Mouse (Mus musculus) retina, postnatal 7 days (tissue): ENCODE measurements around the gene Ilf3.
"Not testable (repeated sequence)": the region's sequence is repeated elsewhere in the genome, so short reads cannot be mapped to it uniquely, and the experiment has no call there.

Experiments used
- DNase-seq: peaks from one replicate; pipeline ENCODE4 v3.0.0-alpha.2; 2012; ENCODE audit warnings: low read depth, low spot score

Ilf3 gene

DNA sequence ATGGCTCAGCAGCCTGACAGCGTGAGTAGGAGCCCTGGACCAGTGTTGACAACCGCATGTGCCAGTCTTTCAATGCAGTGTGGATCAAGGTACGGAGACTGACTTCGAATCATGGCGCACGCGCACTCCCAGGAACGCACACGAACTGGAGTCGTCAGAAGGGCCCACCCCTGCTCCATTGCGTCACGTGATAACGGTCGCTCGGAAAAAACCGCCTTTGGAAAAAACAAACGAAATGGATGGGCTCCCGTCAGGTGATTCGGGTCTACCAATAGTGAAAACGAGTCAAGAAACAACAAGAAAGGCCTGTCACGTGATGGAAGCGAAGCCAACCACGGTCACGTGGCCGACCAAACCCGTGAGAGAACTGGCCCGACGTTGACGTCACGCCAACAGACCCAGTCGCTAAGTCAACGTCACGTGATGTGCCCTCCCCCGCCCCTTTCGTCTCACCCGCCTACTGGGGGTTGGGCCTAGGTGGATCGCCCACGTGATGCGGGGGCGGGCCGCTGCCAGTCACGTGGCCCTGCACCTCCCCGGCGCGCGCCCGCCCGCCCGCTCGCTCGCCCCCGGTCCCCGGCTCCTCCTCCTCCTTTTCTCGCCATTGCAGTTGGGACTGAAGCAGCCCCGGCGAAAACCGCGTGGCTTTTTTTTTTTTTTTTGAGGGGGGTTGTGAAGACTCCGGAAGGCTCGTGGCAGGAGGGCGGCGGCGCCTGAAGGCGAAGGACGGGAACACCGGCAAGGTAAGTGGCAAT lies at the start of gene Ilf3:
Gene Ilf3 (plus strand): TSS at position 515 of the 755 bp plus-strand sequence.
- DNase-seq, result peak; percentile 99

DNA sequence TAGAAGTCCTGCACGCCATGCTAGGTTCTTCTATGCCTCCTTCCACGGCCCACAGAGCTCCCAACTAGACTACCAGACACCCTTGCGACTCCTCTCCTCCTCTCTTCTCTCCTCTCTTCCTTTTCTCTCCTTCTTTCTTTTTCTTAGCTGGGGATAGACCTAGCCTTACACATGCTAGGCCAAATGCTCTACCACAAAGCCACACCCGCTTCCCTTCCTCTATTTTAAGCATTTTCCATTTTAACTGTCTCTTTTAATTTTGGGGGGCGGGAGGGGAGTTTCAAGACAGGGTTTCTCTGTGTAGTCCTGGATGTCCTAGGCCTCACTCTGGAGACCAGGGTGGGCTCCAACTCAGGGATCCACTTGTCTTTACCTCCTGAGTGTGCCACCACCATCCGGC lies 48.9 kb upstream of the Ilf3 start:
- DNase-seq, result no peak

DNA sequence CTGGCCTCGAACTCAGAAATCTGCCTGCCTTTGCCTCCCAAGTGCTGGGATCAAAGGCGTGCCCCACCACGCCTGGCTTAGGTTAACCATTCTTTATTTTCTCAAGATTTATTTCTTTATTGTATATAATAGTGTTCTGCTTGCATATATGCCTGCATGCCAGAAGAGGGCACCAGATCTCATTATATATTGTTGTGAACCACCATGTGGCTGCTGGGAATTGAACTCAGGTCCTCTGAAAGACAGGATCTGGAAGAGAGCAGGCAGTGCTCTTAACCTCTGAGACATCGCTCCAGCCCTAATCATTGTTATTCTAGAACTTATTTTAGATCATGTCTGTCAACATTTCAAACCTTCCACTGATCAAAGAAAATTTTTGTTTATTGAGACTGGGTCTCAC lies 48.2 kb upstream of the Ilf3 start:
- no peak for DNase-seq

DNA sequence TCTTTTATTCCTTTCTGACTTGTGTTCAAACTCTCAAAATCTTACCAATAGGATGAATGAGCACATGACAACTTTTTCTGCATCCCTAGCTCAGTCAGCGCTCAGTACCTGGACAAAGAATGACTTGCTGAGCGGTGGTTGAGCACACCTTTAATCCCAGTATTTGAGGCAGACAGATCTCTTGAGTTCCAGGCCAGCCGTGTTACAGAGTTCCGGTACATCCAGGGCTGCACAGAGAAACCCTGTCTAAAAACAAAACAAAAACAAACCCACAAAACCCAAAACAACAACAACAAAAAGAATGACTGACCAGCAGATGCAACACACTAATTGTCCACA lies 47.4 kb upstream of the Ilf3 start:
- no peak for DNase-seq

DNA sequence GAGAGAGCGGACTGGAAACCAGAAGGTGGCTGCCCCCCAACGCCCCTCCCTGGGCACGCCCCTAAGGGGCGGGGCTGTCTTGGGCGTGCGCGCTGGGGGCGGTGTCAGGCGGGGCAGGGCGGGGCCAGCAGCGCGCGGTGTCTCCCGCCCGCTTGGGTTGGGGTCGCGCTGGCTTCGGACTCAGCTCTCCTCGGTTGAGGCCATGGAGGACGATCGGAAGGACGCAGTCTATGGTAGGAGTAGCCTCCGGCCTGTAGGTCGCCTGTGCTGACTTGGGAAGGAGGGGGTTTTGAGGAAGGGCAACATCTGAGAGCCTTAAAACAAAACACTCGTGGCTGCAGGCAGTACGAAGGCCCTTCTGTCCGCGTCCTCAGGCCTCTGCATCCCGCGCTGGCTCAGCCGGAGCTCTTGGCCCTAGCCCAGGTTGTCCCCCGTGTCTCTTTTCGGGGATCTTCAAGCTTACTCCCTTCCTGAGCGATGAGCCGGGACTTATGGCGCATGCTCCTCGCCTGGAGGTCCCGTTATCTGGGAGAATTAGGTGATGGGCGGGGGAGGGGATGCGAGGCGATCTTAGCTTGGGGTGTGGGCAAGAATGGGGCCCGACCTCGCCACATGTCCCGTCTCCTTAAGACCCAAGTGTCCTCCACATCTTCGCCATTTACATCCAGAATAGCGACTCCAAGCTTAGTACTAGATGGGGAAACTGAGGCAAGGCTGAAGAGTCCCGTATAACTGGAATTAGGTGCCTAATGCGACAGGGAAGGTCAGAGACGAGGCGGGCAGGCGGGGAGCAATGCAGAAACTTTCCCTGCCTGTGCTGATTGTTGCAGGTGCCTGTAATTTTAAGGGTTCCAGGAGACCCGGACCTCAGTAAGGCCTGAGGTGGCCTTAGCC lies 46.8 kb upstream of the Ilf3 start, which contains the start of gene Slc44a2:
Gene Slc44a2 (plus strand): TSS at position 80 of the 894 bp plus-strand sequence.
- peak; percentile 78 for DNase-seq

DNA sequence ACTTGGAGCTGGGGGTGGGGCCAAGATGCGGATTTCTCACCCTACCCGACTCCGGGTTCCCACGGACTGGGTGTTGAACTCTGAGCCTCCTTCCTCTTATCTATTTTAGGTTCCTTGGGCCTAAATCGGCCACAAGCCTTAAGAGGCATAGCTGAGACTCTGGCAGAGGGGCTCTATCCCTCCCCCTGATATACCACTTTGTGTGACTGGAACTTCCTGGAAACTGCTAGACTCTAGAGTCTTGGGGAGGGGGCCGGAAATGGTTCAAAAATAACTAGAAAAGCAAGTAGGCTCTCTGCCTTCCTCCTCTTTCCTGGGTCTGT lies 46.2 kb upstream of the Ilf3 start:
- no peak for DNase-seq

DNA sequence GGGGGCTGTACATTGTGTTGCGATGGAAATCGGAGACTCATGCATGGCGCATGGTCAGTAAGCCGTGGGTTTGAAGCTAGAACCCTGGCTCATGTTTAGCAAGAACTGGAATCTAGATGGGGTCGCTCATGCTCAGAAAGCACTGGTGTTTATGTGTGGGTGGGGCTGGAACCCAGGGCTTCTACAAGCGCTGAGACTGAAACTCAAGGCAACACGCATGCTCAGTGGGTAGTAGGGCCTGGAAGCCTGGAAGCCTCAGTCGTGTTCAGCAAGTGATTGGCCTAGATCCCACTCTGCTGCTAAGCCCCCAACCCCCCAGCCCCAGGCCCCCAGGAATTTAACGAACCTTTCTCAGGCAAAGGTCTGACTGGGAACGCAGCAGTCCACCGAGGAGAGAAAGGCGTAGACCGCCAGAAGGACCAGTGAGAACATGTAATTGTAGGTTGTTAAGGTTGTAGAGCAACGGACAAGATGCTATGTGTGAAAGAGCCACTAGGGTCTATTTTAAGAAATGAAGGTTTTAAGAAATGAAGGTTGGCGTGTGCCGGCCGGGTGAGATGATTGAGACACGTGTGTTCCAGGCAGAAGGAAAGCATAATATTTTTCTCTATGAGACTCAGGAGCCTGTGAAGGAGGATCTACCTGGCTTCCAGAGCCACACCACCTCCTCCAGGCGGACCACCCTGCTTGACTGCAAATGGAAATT lies 45.3 kb upstream of the Ilf3 start:
- no peak for DNase-seq

DNA sequence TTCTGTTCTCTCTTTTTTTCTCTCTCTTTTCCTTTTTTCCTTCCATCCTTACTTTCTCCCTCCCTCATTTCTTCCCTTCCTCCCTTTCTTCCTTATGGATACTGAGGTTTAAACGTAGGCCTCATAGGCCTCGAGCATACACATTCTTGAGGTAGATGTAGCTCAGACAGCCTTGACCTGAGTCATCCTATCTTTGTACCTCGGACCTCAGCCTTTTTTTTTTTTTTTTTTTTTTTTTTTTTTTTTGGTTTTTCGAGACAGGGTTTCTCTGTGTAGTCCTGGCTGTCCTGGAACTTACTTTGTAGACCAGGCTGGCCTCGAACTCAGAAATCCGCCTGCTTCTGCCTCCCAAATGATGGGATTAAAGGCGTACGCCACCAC lies 44.8 kb upstream of the Ilf3 start:
- DNase-seq, result not testable (repeated sequence)

DNA sequence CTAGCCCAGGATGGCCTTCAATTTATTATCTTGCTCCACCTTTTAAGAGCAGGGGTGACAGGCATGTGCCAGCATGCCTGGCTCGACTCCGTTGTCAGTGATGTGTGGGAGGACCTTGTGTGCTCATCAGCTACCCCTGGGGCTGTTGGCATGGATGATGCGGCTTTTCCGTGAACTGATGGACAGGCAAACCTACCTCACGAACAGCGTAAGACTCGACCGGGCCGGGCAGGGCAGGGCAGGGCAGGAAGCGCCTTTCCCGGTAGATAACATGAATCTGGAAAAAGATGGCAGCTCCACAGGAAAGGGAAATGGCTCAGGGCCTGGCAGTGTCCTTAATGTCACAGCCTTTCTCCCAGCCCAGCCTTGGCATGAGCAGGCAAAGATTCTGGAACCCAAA lies 43.4 kb upstream of the Ilf3 start:
- no peak for DNase-seq

DNA sequence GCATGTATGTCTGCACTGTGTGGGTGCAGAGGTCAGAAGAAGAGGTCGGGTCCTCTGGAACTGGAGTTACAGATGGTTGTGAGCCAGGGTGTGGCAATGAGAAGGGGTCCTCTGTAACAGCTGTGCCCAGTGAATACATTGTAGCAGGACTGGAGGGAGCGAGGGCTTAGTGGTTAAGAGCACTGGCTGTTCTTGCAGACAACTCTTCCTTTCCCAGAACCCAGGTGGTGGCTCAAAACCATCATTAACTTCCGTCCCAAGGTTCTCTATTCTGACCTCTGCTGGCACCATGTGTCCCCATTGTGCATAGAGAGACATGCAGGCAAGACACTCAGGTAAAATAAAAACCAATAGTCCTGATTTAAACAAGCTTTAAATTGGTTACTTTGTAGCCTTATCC lies 40.1 kb upstream of the Ilf3 start:
- no peak for DNase-seq

DNA sequence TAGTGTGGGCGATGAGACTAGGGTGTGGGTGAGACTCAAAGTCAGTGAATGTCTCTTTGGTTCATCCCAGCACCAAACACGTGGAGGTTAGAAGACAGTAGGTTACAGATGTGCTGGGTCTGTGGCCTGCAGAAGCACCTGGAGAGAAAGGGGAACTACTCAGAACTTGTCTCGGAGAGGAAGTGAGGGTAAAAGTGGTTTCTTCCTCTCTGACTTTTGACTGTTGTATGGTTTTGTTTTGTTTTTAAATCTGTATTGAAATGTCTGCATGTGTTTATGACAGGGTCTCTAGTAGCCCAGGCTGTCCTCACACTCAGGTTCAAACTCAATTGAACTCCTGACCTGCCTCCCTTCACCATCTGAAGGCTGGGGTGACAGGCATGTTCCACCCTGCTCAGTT lies 39.6 kb upstream of the Ilf3 start:
- no peak for DNase-seq

DNA sequence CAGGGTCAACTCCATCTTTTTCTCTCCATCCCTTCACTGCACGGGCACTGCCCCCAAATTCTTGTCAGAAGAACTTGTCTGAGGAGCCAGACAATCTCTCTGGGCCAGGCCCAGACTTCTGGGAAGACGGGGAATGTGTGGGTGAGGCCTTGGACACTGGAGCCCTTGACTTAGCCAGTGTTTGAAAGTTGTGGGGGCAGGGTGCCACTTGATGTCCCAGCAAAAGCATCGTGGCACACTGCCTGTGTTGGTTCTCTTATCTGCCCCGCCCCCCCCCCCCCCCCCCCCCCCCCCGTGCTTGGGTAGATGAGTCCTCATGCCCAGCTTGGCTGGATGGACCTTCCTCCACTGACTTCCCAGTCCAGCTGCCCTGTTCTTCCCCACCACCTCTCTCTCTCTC lies 38.6 kb upstream of the Ilf3 start:
- DNase-seq, result no peak

DNA sequence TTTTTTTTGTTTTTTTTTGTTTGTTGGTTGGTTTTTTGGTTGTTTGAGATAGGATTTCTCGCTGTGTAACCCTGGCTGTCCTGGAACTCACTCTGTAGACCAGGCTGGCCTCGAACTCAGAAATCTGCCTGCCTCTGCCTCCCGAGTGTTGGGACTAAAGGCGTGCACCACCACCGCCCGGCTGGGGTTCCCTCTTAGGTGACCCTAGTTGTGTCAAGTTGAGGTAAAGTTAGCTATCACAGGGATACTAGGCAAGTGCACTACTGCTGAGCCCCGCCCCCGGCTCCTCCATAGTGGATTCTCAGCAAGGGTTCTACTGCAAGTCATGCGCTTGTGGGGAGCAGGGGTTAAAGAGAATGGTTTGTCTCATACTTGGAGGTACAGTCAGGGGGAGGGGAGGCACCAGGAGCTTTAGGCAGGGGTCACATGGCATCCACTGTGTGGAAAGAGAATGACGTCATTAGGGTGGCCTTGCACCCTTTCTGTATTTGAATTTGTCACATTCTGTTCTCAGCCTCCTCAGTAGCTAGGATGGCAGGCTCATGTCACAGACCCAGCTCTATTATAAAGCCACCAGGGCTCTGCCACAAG lies 37.9 kb upstream of the Ilf3 start:
- DNase-seq, result no peak

DNA sequence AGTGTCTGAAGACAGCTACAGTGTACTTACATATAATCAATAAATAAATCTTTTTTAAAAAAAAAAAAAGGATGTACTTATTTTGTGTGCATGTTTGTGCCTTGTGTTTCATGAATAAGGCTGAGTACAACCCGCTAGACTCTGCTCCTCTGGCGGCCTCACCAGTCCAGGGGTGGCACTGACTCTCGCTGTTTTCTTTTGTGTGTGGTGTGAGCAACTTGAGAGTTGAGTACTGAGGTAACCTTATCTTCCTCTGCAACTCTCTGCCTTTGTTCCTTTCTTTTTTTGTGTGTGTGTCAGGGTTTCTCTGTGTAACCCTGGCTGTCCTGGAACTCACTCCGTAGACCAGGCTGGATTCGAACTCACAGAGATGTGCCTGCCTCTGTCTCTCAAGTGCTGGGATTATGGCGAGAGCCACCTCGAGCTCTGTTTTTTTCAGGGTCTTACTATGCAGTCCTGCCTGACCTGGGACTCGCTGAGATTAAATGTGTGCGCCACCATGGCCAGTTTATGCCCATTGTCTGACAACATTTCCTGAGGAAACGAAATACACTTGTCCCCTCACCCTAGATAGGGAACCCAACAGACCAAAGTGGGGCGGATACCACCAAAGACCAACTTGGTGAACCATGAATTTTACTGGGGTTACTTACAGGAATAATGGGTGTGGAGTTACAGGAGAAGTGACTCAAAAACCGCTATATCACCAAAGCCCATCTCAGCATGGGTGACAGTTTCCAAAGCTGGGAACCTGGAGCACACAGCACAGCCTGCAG lies 36.1 kb upstream of the Ilf3 start:
- no peak for DNase-seq

DNA sequence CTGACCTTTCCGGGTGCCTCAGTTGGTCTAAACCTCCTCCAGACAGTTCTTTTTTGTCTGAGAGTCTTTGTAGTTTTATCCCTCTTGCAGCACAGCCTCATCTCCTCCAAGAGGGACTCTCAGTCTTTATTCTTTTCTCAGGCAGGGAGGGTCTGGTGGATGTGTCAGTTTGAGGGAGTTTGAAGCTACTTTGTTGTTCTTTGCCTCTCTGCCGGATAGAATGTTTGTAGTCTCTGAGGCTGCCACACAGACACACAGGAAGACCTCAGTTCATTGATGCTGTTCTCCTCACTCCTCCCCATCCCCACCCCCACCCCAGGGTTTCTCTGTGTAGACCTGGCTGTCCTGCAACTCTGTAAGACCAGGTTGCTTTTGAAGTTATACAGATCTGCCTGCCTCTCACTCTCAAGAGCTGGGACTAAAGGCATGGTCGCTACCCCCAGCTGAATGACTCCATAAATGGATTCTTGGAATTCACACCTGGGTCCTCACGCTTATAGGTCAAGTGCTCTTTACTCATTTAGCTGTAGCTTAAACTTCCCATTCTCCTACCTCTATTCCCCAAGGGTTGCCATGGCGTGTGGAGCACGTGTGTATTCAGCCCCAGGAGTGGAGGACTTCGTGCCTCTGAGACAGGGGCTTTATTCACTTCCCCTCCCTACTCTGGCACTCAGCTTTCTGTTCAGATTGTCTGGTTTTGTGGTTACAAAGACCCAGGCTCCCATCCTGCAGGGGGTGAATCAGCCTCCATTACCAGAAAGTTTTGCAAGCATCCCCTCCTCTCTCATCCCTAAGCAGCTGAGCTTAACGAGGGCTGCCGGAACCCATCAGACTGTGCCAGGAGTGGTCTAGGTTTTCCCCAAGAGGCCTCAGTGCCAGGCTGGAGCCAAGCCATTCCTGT lies 35.3 kb upstream of the Ilf3 start:
- no peak for DNase-seq

DNA sequence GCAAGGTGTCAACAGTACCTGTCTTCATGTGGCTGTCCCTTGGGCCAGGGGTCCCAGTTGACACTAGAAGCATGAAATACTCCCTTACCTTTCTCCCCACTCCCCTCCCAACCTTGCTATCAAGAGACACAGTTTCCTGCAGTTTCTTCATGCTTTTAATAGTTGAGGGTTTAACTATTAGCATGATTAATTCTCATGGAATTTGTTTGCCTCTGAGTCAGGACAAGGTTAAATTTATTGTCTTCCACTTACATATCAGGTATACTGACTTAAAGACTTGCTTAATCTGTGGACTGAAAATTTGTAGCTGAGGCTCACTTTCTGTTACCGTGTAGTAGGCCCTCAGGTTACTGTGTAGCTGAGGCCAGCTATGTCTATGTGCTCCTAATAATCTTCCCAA lies 34.1 kb upstream of the Ilf3 start:
- DNase-seq, result no peak

DNA sequence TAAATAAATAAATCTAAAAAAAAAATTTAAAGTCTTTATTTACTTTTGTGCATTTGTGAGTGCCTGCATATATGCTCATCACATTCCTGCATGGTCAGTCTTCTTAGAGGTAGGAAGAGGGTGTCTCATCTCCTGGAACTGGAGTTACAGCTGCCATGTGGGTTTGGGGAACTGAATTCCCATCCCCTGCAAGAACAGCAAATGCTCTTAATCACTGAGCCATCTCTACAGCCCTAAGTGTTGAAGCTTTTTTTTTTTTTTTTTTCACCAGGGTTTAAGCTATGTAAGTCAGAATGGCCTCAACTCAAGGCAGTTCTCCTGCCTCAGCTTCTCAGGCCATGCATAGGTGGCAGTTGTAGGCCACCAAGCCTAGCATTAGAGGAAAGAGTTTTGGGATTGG lies 32.9 kb upstream of the Ilf3 start:
- no peak for DNase-seq

DNA sequence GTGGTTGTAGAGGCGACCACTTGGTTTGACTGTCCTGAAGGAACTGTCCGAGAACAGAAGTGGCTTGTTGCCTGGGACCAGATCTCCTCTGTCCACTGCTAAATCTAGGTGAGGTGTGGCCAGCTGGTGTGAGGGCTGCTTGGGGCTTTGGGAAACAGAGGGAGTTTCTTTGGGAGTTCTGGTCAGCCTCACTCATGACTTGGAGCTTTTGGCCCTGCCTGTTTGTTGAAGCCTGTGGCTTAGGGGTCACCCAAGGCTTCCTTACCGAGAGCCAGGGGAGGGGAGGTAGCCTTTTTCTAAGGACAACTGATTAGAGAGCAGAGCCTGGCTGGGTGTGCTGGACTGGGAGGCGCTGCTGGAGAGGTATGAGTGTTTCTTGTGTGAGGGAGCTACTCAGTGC lies 32.3 kb upstream of the Ilf3 start:
- no peak for DNase-seq

DNA sequence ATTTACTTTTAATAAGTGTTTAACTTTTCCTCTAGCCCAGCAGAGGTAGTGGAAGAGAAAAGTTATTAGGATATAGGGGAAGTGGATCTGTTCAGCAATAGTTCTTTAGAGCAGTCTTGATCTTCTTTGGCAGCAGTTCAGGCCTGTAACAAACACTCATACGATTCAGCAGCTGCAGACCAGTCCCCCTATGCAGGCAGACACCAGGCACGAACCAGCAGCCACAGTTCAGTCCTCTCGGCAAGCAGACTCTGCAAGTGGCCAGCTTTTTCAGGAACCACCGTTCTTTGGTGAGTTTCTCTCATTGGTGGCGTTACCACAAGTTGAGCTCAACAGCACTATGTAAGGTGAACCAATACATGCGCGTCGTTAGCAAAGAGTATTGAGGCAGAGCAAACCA lies 31.2 kb upstream of the Ilf3 start:
- DNase-seq, result no peak

DNA sequence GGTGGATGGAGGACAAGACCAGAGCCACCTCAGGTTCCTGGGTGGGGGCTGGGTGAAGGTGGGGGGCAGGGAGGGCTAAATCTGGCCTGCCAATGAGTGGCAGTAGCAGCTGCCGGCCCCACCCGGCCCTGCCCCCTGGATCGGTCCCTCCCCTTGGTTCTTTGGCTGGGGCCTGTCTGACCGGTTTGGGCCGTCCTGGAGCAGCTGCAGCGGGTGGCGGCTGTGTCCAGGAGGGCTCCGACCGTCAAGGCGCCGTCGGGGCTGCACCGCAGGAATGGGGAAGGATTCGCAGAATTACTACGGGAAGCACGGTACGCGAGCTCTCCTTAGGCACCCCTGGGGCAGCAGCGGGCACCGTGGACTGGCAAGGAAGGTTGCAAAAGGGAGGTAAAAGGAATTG lies 30.0 kb upstream of the Ilf3 start:
- no peak for DNase-seq
